Mouse (Mus musculus): ENCODE measurements around the gene H2al1a. TPM values are rescaled to one million over a fixed set of nuclear protein-coding genes. Genes with fewer than 3 reads are reported as not detected.

Gene H2al1a
- total and polyA plus RNA-seq, 3 experiments, result not detected

- TF ChIP-seq UBTF (IDR thresholded peaks at IDR 0.05; ENCODE audit: low read depth, low read length), result no peak
- TF ChIP-seq ZKSCAN1 (IDR thresholded peaks at IDR 0.05; ENCODE audit: borderline replicate concordance, low read depth, low read length), result no peak
- dilution Hi-C loops (cut with MboI; ENCODE audit: extremely low pct_ligation_motif_present, extremely low pct_unique_long_range_greater_than_20kb, low sequenced_read_pairs), result no loop called here
These were observed 46.7 kb downstream of the H2al1a start for GRCm38 (mm10) chrX:11345762-11346161.

GRCm38 (mm10) chrX:11346756-11347155 is 47.7 kb downstream of the H2al1a start:
- dilution Hi-C loops (cut with MboI; ENCODE audit: extremely low pct_ligation_motif_present, extremely low pct_unique_long_range_greater_than_20kb, low sequenced_read_pairs) (no loop called here), in situ Hi-C loops (cut with MboI; ENCODE audit: low pct_ligation_motif_present, low pct_unique_long_range_greater_than_20kb, low sequenced_read_pairs) (no loop called here)
- Histone ChIP-seq H3K36me3 (replicated peaks in 1 of 2; ENCODE audit: control insufficient read depth in 1 of 2, insufficient read depth in 1 of 2, low read length in 1 of 2) (no peaks in the 10 kb centered on the region), H3K4me3 (replicated peaks in 1 of 3; ENCODE audit: low read depth in 2 of 3, low read length in 2 of 3, poor library complexity in 1 of 3) (no peak overlapping the region), H3K27ac (ENCODE audit: insufficient read depth, low read depth) (no peak overlapping the region), H3K4me2 (ENCODE audit: insufficient read depth, low read depth, poor library complexity, severe bottlenecking) (no peak overlapping the region), H3K4me1 (ENCODE audit: control insufficient read depth in 1 of 2, insufficient read depth in 2 of 2) (no peaks in the 10 kb centered on the region), H3K79me2 (replicated peaks; ENCODE audit: control insufficient read depth, extremely low read depth, insufficient read depth, poor library complexity, severe bottlenecking) (no peaks in the 10 kb centered on the region), H3K9ac (ENCODE audit: insufficient read depth, low read depth) (no peak overlapping the region), H3K9me3 (replicated peaks; ENCODE audit: low read length) (no peaks in the 10 kb centered on the region), H3K27me3 (replicated peaks) (no peaks in the 10 kb centered on the region)
- TF ChIP-seq NELFE (IDR thresholded peaks at IDR 0.05; ENCODE audit: low read depth, low read length) (no peak), PAX5 (IDR thresholded peaks at IDR 0.05; ENCODE audit: low read length) (no peak), ZC3H11A (IDR thresholded peaks at IDR 0.05; ENCODE audit: low read depth, low read length) (no peak), MAFK (IDR thresholded peaks at IDR 0.05; ENCODE audit: insufficient replicate concordance, low read length) (no peak), MXI1 (IDR thresholded peaks at IDR 0.05; ENCODE audit: low read depth, low read length) (no peak), ELF1 (IDR thresholded peaks at IDR 0.05; ENCODE audit: low read depth, low read length) (no peak), KAT2A (IDR thresholded peaks at IDR 0.05; ENCODE audit: insufficient replicate concordance, low read length) (no peak), USF1 (IDR thresholded peaks at IDR 0.05; ENCODE audit: low read depth, low read length) (no peak), HCFC1 (IDR thresholded peaks at IDR 0.05; ENCODE audit: low read depth, low read length) (no peak), SMC3 (IDR thresholded peaks at IDR 0.05; ENCODE audit: low read depth, low read length) (no peak), POLR2AphosphoS2 (IDR thresholded peaks at IDR 0.05; ENCODE audit: low read depth, low read length) (no peak)
- DNase-seq (ENCODE audit: extremely low read depth), result no peak

More at GRCm38 (mm10) chrX:11345762-11346161, 46.7 kb downstream of the H2al1a start:
- Histone ChIP-seq H3K36me3 (replicated peaks in 1 of 2; ENCODE audit: control insufficient read depth in 1 of 2, insufficient read depth in 1 of 2, low read length in 1 of 2) (no peaks in the 10 kb centered on the region), H3K27me3 (replicated peaks) (no peaks in the 10 kb centered on the region), H3K4me3 (replicated peaks in 1 of 3; ENCODE audit: low read depth in 2 of 3, low read length in 2 of 3, poor library complexity in 1 of 3) (no peak overlapping the region), H3K9ac (ENCODE audit: insufficient read depth, low read depth) (no peak overlapping the region), H3K27ac (ENCODE audit: insufficient read depth, low read depth) (no peak overlapping the region), H3K9me3 (replicated peaks; ENCODE audit: low read length) (no peaks in the 10 kb centered on the region), H3K4me1 (ENCODE audit: control insufficient read depth in 1 of 2, insufficient read depth in 2 of 2) (no peaks in the 10 kb centered on the region), H3K4me2 (ENCODE audit: insufficient read depth, low read depth, poor library complexity, severe bottlenecking) (no peak overlapping the region), H3K79me2 (replicated peaks; ENCODE audit: control insufficient read depth, extremely low read depth, insufficient read depth, poor library complexity, severe bottlenecking) (no peaks in the 10 kb centered on the region)
- no peak for DNase-seq (ENCODE audit: extremely low read depth)
- in situ Hi-C loops (cut with MboI; ENCODE audit: low pct_ligation_motif_present, low pct_unique_long_range_greater_than_20kb, low sequenced_read_pairs), result no loop called here

Other genes starting within 250 kb of the H2al1a start
- gene H2al1b, start 3.2 kb downstream of the H2al1a start, total RNA-seq (2012; rRNA removed), result not detected in 2 replicates
- not detected in 2 replicates for gene H2al1b, start 3.2 kb downstream of the H2al1a start, total RNA-seq (2014; rRNA removed)
- not detected in 2 replicates for gene H2al1b, start 3.2 kb downstream of the H2al1a start, polyA plus RNA-seq (2012; ENCODE audit: insufficient read length, low read depth)
- not detected in 2 replicates for gene H2al1c, start 6.4 kb downstream of the H2al1a start, total RNA-seq (2012; rRNA removed)
- gene H2al1c, start 6.4 kb downstream of the H2al1a start, total RNA-seq (2014; rRNA removed), result not detected in 2 replicates
- gene H2al1c, start 6.4 kb downstream of the H2al1a start, polyA plus RNA-seq (2012; ENCODE audit: insufficient read length, low read depth), result not detected in 2 replicates
- gene H2al1d, start 9.6 kb downstream of the H2al1a start, total RNA-seq (2012; rRNA removed), result not detected in 2 replicates
- gene H2al1d, start 9.6 kb downstream of the H2al1a start, total RNA-seq (2014; rRNA removed), result not detected in 2 replicates
- not detected in 2 replicates for gene H2al1d, start 9.6 kb downstream of the H2al1a start, polyA plus RNA-seq (2012; ENCODE audit: insufficient read length, low read depth)
- gene H2al1e, start 12.7 kb downstream of the H2al1a start, total RNA-seq (2012; rRNA removed), result not detected in 2 replicates
- gene H2al1e, start 12.7 kb downstream of the H2al1a start, total RNA-seq (2014; rRNA removed), result not detected in 2 replicates
- gene H2al1e, start 12.7 kb downstream of the H2al1a start, polyA plus RNA-seq (2012; ENCODE audit: insufficient read length, low read depth), result not detected in 2 replicates
- gene H2al1f, start 15.9 kb downstream of the H2al1a start, total RNA-seq (2012; rRNA removed), result not detected in 2 replicates
- gene H2al1f, start 15.9 kb downstream of the H2al1a start, total RNA-seq (2014; rRNA removed), result not detected in 2 replicates
- gene H2al1f, start 15.9 kb downstream of the H2al1a start, polyA plus RNA-seq (2012; ENCODE audit: insufficient read length, low read depth), result not detected in 2 replicates
- gene H2al1g, start 19.0 kb downstream of the H2al1a start, total RNA-seq (2012; rRNA removed), result not detected in 2 replicates
- gene H2al1g, start 19.0 kb downstream of the H2al1a start, total RNA-seq (2014; rRNA removed), result not detected in 2 replicates
- not detected in 2 replicates for gene H2al1g, start 19.0 kb downstream of the H2al1a start, polyA plus RNA-seq (2012; ENCODE audit: insufficient read length, low read depth)
- not detected in 2 replicates for gene H2al1h, start 22.2 kb downstream of the H2al1a start, total RNA-seq (2012; rRNA removed)
- not detected in 2 replicates for gene H2al1h, start 22.2 kb downstream of the H2al1a start, total RNA-seq (2014; rRNA removed)
- gene H2al1h, start 22.2 kb downstream of the H2al1a start, polyA plus RNA-seq (2012; ENCODE audit: insufficient read length, low read depth), result not detected in 2 replicates
- gene H2al1i, start 25.4 kb downstream of the H2al1a start, total RNA-seq (2012; rRNA removed), result not detected in 2 replicates
- not detected in 2 replicates for gene H2al1i, start 25.4 kb downstream of the H2al1a start, total RNA-seq (2014; rRNA removed)
- gene H2al1i, start 25.4 kb downstream of the H2al1a start, polyA plus RNA-seq (2012; ENCODE audit: insufficient read length, low read depth), result not detected in 2 replicates
- not detected in 2 replicates for gene H2al1j, start 28.6 kb downstream of the H2al1a start, total RNA-seq (2012; rRNA removed)
- not detected in 2 replicates for gene H2al1j, start 28.6 kb downstream of the H2al1a start, total RNA-seq (2014; rRNA removed)
- not detected in 2 replicates for gene H2al1j, start 28.6 kb downstream of the H2al1a start, polyA plus RNA-seq (2012; ENCODE audit: insufficient read length, low read depth)